Mouse (Mus musculus) C2C12 (cell line): ENCODE results near the gene Slc8b1.

Experiments
- CTCF ChIP-seq: IDR thresholded peaks from one replicate; pipeline ENCODE4 v1.5.1; 2011; ENCODE audit not compliant: control insufficient read depth, insufficient read depth, insufficient read length
- MAX ChIP-seq: IDR thresholded peaks from one replicate; pipeline ENCODE4 v1.6.1; 2011; ENCODE audit warnings: mild to moderate bottlenecking, control low read depth
- USF1 ChIP-seq: IDR thresholded peaks from one replicate; pipeline ENCODE4 v1.6.1; 2011; ENCODE audit warnings: low read depth, mild to moderate bottlenecking, control low read depth, moderate library complexity

- TF ChIP-seq CTCF (no peak), MAX (no peak), USF1 (no peak)
Measured at GRCm38 (mm10) chr5:120468336-120468735, 42.6 kb upstream of the Slc8b1 start.
